Mouse (Mus musculus): Measurements from ENCODE around the gene Fbxw9.

- no peak for TF ChIP-seq CTCF (IDR thresholded peaks at IDR 0.05; ENCODE audit: borderline replicate concordance, insufficient read depth, low read depth, low read length)
- TF ChIP-seq POLR2A (IDR thresholded peaks at IDR 0.05; ENCODE audit: borderline replicate concordance, insufficient read depth, low read length) = no peak
Observed at GRCm38 (mm10) chr8:85023846-85024245, 36.0 kb upstream of the Fbxw9 start.
